Mouse (Mus musculus): ENCODE data around the gene Mob3a. TPM values are rescaled to one million over a fixed set of nuclear protein-coding genes. Genes with fewer than 3 reads are reported as not detected.
"Not testable (repeated sequence)": the region's sequence is repeated elsewhere in the genome, so short reads cannot be mapped to it uniquely, and the experiment has no call there.

Mob3a gene
- total RNA-seq, 2 experiments from 2014 or later = 4.9 to 5.5 TPM

DNA sequence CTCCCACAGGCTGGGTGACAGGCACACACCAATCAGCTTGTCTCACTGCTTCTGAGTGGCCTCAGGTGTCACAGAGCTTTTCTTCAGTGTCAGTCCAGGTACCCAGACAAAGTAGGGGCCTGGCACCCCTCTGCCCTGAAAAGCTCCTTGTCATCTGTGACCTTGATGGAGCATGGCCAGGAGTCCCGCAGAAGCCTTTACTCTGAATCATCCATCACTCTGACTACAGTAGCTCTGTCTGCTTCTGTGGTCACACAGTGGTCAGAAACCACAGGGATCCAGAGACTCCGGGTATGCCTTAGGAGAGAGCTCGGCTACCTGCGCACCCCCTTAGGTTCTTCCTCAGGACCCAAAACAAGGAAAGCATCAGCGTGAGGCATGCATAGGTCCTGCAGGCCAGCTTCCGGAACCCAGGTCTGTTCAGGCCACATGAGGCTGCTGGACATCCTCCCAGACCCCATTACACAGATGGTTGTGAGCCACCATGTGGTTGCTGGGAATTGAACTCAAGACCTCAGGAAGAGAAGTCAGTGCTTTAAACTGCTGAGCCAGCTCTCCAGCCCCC is 48.5 kb downstream of the Mob3a start:
- Histone ChIP-seq H3K27ac (peak overlapping the region; percentile 64), H3K4me3 (no peak overlapping the region)
- DNase-seq = no peak
- TF ChIP-seq CTCF (IDR thresholded peaks at IDR 0.05) = no peak
- intact Hi-C loops (cut with DNase I) = no loop called here

- no peak overlapping the region for H3K4me3 ChIP-seq
- intact Hi-C loops (cut with DNase I) = no loop called here
- no peak overlapping the region for H3K27ac ChIP-seq
- no peak for TF ChIP-seq CTCF (IDR thresholded peaks at IDR 0.05)
- no peak for DNase-seq
Observed at GRCm38 (mm10) chr10:80650392-80650791, 51.4 kb downstream of the Mob3a start.

DNA sequence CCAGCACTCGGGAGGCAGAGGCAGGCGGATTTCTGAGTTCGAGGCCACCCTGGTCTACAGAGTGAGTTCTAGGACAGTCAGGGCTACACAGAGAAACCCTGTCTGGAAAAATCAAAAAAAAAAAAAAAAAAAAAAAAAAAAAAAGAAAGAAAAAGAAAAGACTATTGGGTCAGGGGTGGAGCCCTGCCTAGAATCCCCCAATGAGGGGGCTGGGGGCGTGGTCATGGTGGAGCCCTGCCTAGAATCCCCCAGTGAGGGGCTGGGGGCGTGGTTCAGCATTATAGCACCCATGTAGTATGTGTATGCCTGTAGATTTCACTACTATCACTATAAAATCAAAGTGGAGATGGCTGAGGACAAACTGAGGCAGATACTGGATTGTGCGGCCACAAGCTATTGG is 51.9 kb downstream of the Mob3a start:
- H3K4me3 ChIP-seq; DNase-seq; intact Hi-C loops (cut with DNase I); H3K27ac ChIP-seq: not testable (repeated sequence)

DNA sequence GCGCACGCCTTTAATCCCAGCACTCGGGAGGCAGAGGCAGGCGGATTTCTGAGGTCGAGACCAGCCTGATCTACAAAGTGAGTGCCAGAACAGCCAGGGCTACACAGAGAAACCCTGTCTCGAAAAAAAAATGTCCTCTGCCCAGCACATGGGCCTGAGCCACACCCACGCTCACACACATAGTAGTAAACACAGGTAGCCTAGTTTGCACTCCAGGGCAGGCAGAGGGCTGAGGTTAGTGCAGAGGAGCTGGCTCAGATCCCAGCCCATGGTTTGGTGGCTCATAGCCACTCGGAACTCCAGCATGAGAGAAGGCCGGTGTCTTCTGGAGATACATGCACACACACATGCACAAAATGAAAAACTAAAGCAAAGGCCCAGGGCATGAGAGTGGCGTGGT is 54.8 kb downstream of the Mob3a start:
- no peak overlapping the region for H3K4me3 ChIP-seq
- intact Hi-C loops (cut with DNase I) = no loop called here
- H3K27ac ChIP-seq = no peak overlapping the region
- no peak for DNase-seq
- no peak for TF ChIP-seq CTCF (IDR thresholded peaks at IDR 0.05)

DNA sequence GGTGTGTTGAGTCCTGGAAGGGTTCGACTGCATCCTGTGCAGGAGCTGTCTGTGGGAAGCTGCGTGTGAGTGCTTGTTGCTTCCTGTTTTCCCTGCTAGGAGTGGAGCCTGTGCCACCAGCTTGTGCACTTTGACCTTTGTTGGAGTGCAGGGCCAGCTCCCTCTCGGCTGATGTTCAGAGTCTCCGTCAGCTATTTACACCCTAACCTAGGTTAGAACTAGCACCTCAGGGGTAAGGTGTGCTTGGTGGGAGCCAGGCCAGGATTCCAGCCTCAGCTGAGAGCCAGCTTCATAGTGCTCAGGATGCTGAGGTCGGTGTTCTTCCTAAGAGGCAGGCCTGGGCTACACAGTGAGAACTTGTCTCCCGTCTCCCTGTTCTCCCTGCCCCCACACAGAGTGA is 66.4 kb downstream of the Mob3a start:
- Histone ChIP-seq H3K27ac (no peak overlapping the region; the same call in 1 of the 2 replicates), H3K4me3 (no peak overlapping the region)
- TF ChIP-seq CTCF (IDR thresholded peaks at IDR 0.05) = no peak
- DNase-seq = no peak
- intact Hi-C loops (cut with DNase I) = no loop called here

Other genes with a start within 250 kb of the Mob3a start
- not detected for gene Onecut3, start 207.1 kb downstream of the Mob3a start, total RNA-seq (2021)
- gene Atp8b3, start 162.9 kb downstream of the Mob3a start, total RNA-seq (2021) = not detected
- gene Rexo1, start 140.4 kb downstream of the Mob3a start, total RNA-seq (2021) = 10 to 100 TPM in 1 of 2 experiments, 1 to 10 TPM in 1; 9.8 to 10.4 TPM
- 1 to 10 TPM in 1 of 2 experiments, under 1 TPM in 1; 0.92 to 1.9 TPM for gene Klf16, start 124.7 kb downstream of the Mob3a start, total RNA-seq (2021)
- gene Abhd17a, start 111.6 kb downstream of the Mob3a start, total RNA-seq (2021) = 10 to 100 TPM; 60.6 to 61.7 TPM
- 10 to 100 TPM; 17.0 to 17.5 TPM for gene Scamp4, start 99.1 kb downstream of the Mob3a start, total RNA-seq (2021)
- gene Adat3, start 99.1 kb downstream of the Mob3a start, total RNA-seq (2021) = under 1 TPM; 0.48 to 0.89 TPM
- under 1 TPM; 0.28 to 0.38 TPM for gene Gm49322, start 96.0 kb downstream of the Mob3a start, total RNA-seq (2021)
- 100 to 1,000 TPM; 101 to 105 TPM for gene Csnk1g2, start 79.1 kb downstream of the Mob3a start, total RNA-seq (2021)
- gene Btbd2, start 44.9 kb downstream of the Mob3a start, total RNA-seq (2021) = 10 to 100 TPM; 34.7 to 40.0 TPM
- 100 to 1,000 TPM; 253 TPM for gene Mknk2, start 23.9 kb downstream of the Mob3a start, total RNA-seq (2021)
- 1 to 10 TPM; 2.6 to 3.0 TPM for gene Izumo4, start 207 bp upstream of the Mob3a start, total RNA-seq (2021)
- 10 to 100 TPM; 27.0 to 33.5 TPM for gene Ap3d1, start 40.3 kb upstream of the Mob3a start, total RNA-seq (2021)
- 10 to 100 TPM; 19.9 to 23.1 TPM for gene Dot1l, start 53.2 kb upstream of the Mob3a start, total RNA-seq (2021)
- gene Sf3a2, start 96.2 kb upstream of the Mob3a start, total RNA-seq (2021) = 10 to 100 TPM; 28.9 to 29.1 TPM
- 10 to 100 TPM; 22.3 to 29.8 TPM for gene Plekhj1, start 96.6 kb upstream of the Mob3a start, total RNA-seq (2021)
- under 1 TPM; 0.38 to 0.98 TPM for gene Amh, start 103.3 kb upstream of the Mob3a start, total RNA-seq (2021)
- gene Jsrp1, start 111.5 kb upstream of the Mob3a start, total RNA-seq (2021) = 100 to 1,000 TPM; 397 to 414 TPM
- gene Oaz1, start 124.7 kb upstream of the Mob3a start, total RNA-seq (2021) = 100 to 1,000 TPM; 579 to 691 TPM
- 10 to 100 TPM; 10.9 to 11.3 TPM for gene Lingo3, start 142.1 kb upstream of the Mob3a start, total RNA-seq (2021)
- gene Lsm7, start 153.2 kb upstream of the Mob3a start, total RNA-seq (2021) = 10 to 100 TPM; 13.5 to 20.0 TPM
- gene Sppl2b, start 153.3 kb upstream of the Mob3a start, total RNA-seq (2021) = 10 to 100 TPM; 11.3 to 18.5 TPM
- under 1 TPM in 1 of 2 experiments, not detected in 1; 0.08 TPM for gene Tmprss9, start 169.9 kb upstream of the Mob3a start, total RNA-seq (2021)
- gene Timm13, start 199.0 kb upstream of the Mob3a start, total RNA-seq (2021) = 100 to 1,000 TPM; 110 to 139 TPM
- 1 to 10 TPM; 1.9 to 3.0 TPM for gene Lmnb2, start 216.3 kb upstream of the Mob3a start, total RNA-seq (2021)
- gene Gadd45b, start 228.1 kb upstream of the Mob3a start, total RNA-seq (2021) = 10 to 100 TPM; 23.6 to 28.4 TPM

All from gastrocnemius, adult 2 months (tissue).